Mouse (Mus musculus): Measurements from ENCODE around the gene 1700025C18Rik.

The 1700025C18Rik gene

DNA sequence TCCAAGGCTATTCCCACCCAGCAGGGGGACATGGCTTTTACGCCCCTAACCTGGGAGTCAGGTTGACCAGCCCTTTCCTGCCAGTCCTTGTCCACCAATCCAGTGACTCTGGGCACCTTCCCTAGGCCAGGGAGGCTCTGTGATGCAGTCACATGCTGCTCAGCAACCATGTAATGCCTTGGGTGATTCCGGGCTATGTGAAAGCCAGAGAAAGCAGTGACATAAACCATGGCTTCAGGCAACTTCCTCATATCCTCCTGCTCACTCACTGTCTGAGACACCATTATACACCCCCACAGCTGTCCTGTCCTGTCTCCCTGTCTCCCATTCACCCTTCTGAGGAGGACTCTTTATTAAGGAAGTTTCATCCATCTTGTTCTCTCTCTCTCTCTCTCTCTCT is at the start of gene 1700025C18Rik:
Gene 1700025C18Rik, minus strand, starts transcription at position 101 of the 400 bp plus-strand sequence.
- no peak for DNase-seq

DNA sequence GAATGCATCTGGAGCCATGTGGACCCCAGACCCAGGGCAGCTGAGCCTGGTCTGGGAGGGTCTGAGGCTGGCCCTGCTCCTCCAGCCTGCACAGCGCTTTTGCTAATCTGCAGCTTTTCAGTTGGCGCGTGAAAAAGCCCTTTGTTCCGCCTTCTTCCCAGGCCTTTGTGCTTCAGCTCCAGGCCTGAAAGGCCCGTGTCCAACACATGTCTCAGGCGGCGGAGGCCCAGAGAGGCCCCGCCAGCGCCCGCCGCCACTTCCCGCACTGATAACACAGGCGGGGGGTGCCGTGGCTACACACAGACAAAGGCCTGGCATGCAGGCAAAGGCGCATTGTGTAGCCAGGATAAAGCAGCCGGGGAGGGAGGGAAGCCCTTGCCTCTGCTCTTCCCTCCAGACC is 45.5 kb upstream of the 1700025C18Rik start:
- no peak for DNase-seq

DNA sequence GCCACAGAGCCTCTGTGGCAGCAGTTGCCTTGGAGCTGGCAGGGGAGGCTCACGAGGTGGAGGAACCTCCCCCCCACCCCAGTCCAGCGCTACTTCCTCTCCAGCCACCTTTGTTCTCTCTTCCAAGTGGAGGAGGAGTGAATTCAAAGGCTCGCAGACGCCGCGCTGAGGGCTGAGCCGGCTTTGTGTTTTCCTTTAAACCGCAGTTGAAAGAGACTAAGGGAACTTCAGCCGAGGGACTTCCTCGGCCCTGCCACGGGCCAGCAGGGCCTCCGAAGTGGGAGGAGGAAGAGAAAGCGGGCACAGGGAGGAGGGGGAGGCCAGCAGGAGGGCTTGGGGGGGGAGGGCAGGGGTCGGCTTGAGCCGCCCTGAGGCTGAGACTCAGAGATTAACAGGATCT is 43.0 kb upstream of the 1700025C18Rik start:
- peak; percentile 17 for DNase-seq

DNA sequence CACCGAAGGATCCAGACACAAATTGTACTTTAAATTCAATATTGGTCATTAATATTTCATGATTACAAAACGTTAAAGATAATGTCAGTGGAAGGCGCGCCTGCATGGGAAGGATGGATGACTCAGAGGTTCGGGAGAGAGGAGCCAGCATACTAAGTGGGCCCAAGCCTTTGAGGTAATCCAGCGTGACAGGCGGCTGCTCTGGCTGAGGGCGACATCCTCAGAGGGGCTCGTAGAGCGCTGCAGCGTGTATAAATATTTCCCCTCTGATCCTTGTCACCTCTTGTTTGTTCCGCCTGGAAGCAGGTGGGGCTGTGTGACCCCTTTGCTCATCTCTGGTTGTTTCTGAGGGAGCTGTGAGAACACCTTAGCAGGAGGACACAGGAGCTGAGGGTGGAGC is 40.9 kb upstream of the 1700025C18Rik start:
- DNase-seq, result no peak

DNA sequence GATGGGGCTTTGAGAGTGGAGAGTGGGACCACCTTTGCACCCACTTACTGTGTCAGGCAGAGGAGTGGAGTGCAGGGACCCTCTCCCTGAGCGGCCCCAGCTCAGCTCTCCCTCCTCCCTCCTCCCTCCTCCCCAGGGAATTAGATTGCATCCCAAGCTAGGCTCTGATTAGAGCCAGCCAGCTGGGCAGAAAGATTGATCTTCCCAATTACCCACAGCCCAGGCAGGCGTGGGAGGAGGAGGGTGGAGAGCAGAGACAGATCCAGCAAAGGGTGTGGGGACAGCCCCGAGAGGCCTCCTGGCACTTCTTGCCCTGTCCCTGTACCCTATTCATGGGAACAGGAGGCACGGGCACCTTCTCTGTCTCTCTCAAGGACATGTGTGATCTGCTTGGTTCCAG is 38.6 kb upstream of the 1700025C18Rik start:
- DNase-seq, result no peak

DNA sequence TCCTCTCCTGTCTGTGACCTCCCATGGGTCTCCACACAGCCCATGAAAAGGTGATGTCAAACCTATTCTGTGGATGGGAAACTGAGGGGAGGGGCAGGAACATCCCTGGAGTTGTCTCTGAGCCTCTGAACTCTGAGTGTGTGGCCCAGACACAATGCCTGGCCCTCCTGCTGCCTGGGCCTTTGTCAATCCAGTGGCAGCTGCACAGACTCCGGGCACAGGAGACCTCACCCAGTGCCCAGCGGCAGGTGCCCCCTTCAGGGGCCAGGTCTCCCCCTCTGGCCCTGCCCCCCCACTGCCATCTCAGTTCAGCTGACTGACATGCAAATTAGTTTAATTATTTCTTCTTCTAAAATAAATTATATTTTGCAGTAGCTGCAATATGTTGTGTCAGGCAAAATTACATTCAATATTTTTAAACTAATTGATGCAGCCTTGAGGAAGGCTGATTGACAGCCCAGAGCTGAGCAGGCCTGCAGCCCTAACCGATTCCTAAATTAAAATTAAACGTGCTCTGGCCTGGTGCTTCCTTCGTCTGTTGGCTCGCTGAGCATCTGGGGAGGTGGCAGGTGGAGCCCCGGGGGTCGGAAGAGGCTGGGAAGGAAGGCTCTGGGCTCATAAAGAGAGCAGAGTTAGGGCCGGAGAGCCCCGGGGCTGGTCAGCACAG is 36.5 kb upstream of the 1700025C18Rik start:
- DNase-seq, result no peak

DNA sequence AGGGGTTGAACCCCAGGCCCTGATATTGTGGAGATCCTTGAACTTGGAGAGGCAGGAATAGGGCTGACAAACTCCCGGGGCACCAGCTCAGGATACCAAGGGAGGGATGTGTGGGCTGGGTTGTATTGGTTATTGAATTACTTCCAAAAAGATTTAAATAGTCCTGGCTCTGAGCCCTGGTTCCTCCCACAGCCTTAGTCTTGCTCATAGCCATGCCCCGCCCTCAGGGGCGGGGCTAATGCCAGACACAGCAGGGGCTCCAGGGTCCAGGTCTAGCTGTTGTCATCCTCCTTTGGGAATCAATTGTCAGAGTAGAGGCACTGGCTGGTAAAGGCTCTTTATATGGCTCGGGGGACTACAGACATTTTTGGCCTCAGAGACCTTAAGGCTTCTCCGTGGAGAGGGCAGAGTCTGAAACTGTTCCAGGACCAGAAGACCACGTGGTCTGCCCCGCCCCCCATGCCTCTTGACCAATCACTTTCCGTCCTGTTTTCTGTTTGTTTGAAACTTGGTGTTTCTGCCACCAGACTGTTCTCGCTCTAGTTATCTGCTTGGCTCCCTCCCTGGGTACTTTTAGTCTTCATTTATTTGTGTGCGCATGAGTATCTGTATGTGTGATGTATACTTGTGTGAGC is 30.8 kb upstream of the 1700025C18Rik start:
- peak; percentile 34 for DNase-seq

DNA sequence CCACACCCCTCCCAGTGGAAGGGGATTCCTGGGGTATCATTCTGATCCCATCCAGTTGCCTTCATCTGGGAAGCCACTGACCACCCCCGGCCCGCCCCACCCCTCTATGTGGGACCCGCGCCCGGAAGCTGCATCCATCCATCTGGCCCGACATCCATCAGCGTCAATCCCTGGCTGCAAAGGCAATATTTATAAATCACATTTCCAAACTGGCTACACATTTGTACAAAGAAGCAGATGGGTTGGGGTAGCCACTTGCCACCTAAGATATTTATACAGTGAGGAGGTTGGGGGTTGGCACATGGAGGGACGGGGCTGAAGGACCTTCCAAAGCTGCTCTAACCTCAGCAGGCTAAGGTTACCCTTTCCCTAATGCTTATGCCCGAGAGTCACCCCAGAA is 30.2 kb upstream of the 1700025C18Rik start:
- DNase-seq, result no peak

DNA sequence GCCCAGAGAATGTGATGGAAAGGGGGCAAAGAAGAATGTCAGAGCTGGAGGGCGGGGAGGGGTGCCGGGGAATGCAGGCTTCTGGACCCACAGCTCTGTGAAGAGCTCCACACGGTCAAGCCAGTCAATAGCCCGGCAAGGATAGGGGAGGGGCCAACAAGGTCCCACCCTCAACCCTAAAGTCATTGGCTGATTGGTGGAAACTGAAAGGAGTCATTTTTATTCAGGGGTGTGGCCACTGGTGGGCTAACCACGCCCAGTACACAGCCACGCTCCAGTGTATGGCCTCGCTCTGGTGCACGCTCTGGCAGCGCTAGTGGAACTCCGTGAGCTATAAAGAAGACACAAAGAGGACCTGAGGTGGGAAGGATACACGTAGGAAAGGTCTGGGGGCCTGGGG is 23.2 kb upstream of the 1700025C18Rik start:
- peak; percentile 4 for DNase-seq

DNA sequence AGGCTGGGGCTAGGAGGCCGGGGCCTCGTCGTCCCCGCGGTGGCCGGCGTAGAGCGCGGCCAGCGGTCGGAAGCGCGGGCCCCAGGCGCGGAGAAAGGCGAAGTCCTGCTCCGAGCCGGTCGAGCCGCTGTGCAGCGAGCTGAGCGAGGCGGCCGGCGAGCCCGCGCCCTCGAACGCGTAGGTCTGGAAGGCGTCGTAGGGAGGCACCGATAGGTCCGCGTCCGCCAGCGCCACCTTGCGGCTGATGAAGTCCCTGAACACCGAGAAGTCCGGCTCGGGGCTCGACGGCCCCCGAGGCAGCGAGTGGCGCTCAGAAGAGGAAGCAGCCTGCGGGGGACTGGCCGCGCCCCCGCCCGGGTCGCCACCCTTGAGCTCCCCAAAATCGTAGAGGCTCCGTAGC is 21.6 kb upstream of the 1700025C18Rik start:
- peak; percentile 74 for DNase-seq

DNA sequence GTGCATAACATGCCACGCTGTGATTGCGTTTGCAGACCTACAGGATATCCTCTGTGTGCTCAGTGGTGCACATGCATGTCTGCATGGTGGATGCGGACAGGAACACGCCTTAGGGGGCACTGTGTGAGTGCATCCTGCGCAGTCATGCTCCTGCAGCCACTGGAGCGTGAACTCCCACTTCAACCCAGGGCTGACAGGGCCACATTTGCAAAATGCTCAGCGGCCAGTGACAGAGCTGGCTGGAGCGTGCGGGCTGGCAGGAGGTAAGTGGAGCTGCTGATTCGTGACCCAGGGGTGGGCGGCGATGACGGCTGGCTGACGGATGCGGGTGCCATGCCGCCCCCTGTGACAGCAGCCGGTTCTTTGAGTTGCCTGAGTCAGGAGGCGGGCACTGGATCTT is 16.0 kb upstream of the 1700025C18Rik start:
- DNase-seq, result no peak

DNA sequence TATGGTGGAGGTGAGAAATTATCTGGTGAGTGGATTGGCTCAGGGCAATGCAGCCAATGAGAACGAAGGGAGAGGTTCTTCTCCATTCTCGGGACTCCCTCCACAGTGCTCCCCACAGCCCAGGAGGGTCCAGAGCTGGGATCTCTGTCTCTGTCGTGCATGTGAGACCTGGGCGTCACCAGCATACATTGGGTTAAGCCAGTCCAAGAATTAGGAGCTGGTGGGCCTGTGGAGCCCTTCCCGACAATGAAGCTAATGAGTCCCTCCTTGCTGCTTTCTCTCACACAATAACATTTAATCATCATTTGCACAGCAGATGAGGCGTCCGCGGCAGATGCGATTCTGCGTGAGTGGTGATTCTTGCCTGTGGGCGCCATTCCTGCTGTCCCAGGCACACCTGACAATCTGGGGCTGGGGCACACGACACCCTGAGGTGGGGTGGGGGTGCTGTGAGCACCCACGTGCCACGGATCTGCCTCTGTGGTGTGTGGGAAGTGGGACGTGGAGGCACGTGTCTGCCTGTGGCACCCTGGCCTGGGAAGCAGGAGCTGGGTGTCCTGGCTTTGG is 15.0 kb upstream of the 1700025C18Rik start:
- no peak for DNase-seq

DNA sequence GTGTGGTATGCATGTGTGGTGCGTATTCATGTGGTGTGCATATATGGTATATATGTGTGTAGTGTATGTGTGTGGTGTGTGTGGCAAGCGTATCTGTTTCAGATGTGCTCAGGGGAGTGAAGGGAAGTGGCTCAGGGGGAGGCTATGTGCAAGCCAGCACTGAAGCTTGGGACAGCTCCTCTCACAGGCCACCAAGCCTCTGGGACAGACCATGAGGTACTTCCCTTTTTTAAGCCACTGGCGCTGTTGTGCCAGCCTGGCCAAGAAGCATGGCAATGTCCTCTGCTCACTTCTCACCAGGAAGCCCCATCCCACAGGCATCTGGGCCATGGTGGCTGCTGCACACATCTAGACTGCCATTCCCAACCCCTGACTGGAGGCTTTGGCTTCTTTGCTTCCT is 12.4 kb upstream of the 1700025C18Rik start:
- DNase-seq, result no peak

DNA sequence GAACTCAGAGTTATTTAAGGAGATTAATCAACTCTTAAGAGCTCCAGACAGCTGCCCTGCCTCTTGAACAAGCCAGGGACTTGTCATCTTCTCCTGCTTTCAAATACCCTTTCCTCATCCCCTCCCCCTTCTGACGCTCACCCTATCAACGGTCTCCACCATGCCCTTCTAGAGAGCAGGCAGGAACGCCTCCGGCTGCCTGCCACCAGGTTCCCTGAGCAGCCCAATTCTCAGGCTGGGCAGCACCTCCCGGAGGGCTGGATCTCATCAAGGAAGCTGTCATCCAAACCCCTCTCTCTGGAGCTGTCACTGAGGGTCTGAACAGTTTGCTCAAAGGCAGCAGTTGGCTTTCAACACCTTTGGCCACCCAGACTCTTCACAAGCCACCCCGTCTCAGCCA is 10.2 kb upstream of the 1700025C18Rik start:
- no peak for DNase-seq

DNA sequence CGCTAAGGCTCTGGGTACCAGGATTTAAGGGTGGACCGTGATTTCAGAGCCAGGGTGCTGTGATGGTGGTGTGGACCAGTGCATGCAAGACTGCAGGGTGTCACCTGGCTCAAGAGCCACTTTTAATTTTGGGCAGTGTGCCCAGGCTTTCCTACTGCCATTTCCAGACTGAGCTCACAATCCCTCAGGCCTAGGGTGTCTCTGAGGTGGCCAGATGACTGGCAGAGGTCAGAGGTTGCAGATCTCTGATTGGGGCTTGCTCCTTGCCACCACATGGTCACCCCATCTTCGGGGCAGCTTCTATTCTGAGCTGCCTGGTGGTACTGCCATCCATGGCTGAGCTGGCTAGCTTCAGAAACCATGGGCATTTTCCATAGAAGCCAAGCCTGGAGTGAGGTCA is 8.3 kb upstream of the 1700025C18Rik start:
- DNase-seq, result peak; percentile 66

DNA sequence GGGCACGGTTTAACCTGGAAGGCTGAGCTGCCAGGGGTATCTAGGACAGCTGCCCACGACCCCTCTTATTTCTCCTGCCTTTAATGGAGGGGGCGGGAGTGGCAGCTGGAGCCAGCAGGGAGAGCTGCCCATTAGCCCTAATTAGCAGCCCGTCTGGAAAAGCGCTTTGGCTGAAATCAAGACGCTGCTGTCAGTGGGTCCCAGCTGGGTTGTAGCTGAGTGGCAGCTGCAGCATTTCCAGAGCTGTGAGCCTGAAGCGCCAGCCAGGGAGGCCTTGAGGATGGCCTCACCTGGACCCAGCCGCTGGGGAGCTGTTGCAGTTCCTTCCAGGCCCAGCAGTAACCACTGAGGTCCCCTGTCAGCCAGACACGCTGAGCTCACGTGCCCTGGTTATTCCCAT is 5.8 kb upstream of the 1700025C18Rik start:
- no peak for DNase-seq

DNA sequence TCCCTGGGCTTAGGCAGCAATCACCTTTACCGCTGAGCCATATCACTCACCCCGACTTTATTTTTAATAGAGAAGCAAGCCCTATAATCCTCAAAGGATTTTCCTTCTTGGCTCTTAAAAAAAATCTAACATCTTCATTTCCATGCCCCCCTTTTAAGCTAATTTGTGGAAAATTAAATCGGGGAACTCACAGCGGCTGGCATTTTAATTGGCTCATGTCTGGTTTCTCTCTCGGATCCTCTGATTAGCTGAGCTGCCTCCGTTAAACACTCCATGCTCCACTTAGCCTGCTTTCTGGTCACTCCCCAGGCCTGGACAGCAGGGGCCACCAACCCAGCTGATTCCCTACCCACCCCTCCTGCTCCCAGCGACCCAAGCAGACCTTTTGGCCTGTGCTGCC is 1.8 kb upstream of the 1700025C18Rik start:
- no peak for DNase-seq

DNA sequence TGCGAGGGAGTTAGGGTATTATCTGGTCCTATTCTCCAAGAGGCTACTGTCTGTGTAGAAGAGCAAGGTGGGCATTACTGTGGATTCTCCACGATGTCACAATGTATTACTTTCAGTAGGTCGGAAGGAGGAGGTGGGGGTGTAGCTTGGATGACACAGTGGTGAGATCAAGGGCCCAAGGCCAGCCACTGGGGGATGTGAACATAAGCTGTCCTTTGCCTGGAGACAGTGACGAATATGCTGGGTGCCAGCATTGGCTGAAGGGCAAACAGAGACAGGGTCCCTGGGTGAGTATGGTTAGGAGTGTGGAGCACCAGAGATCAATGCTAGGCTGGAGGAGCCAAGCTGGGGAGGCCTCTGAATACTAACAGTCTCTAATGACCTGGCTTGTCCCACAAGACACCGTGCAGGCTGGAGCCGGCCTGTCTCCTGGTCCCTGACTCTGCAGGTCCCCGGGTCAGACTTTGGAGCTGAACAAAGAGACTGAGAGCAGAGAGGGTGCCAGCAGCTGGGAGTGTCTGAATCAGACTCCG is 949 bp upstream of the 1700025C18Rik start:
- no peak for DNase-seq

DNA sequence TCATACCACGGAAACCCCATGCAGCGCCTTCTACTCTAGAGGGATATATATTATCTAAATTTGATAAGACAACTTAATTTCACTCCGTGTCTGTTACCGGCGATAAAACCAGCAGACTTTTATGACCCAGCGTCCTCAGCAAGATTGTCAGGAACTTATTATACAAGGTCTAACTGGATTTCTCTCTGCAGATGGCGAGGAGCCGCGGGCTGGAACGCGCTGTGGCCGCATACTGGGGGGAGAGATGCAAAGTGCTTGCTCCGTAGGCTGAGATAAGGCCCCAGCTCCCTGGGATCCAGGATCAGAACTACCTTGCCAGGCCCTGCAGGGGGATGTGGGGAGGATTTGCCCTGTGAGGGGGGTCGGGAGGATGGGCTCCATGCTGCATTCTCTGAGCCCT is 1.1 kb downstream of the 1700025C18Rik start:
- DNase-seq, result no peak

DNA sequence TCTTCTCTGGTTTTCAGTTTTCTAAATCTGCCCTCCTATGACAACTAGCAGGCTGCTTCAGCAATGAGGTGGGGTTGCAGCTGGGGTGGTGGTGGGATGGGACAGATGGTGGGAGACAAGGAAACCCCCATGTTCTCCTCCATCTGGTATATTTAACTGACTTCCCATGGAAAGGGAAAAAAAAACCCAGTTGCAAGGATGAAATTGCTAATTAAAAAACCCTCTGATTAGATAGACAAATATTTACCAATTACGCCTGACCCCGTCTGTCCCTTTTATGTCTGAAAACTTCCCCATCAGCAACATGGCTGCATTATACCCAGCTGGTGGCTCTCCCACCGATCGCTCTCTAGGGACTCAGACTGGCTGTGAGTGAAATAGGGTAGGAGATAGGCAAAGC is 3.9 kb downstream of the 1700025C18Rik start:
- no peak for DNase-seq

DNA sequence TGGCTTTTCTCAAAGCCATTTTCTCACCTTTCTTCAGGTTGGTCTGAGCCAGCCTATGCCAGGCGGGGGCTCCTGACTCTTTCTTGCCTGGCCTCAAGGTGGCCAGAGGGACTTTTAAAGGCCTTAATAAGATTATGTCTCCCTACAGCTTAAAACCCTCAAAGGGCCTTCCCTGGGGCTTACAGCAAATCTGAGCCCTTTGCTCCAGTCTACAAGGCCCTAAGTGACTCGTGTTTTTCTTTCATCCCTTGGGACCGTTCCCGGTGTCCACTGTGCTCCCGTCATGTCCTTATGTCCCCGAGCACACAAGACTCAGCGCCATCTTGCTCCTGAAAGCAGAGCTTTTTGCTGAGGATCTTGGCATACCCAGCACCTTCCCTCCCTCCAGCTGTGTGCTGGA is 9.3 kb downstream of the 1700025C18Rik start:
- no peak for DNase-seq

DNA sequence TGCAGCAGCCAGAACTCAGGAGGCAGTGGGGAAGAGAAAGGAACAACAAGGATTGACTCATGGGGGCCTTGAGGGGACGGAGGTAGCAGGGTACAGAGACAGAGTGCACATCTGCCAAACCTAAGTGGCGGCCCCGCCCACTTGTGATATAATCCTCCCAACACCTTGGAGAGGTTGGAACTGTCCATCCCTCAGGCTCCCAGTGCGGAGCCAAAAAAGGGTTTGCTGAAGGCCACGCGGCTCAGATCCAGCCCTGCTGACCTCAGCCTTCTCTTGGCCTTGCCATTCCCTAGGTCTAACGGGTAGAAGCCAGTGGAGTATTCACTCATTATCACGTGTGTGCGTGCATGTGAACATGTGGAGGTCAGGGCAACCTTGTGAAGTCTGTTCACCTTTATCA is 9.9 kb downstream of the 1700025C18Rik start:
- DNase-seq, result no peak

DNA sequence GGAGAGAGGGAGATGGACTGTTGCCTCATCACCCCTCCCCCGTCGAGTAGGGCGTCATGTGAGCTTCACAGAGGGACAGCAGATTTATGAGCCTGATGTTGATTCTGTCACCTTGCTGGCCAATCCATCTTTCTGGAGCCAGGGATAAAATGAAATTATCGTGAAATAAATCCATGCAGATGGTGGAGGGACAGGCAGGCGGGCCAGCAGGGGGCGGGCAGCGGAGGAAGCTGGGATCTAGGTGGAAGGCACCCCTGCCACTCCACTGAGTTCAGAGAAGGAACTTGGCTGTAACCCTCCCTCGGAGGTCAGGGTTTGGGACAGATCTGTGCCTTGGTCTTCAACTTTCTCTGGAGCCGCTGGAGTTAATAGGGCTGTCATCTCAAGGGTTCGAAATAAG is 11.9 kb downstream of the 1700025C18Rik start:
- no peak for DNase-seq

DNA sequence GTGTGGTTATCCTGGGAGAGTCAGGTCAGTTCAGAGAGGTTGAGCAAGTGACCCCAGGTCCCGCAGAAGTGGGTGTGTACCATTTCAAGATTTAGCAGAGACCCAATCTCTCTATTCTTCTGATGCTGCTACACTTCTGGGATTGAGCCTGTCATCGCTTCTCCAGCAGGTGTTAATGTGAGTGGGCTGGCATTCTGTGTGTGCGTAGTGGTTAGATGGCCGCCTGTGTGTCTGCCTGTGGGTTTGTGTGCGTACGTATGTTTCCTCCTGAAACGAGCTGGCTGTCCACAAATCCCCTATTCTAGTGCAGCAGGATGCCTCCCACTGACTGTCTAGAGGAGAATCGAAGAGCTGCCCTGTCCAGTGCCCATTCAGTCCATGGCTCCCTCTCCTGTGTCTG is 12.5 kb downstream of the 1700025C18Rik start:
- DNase-seq, result no peak
